Mouse (Mus musculus): Measurements from ENCODE around the gene Pik3r4.

Pik3r4 gene

GRCm38 (mm10) chr9:105696818-105697564 lies 54.2 kb downstream of the Pik3r4 start:
- CTCF ChIA-PET, result no interaction called here

- CTCF ChIA-PET, result no interaction called here
Measured at GRCm38 (mm10) chr9:105697764-105698396, 55.1 kb downstream of the Pik3r4 start.

- CTCF ChIA-PET, result no interaction called here
Measured at GRCm38 (mm10) chr9:105700702-105701101, 57.9 kb downstream of the Pik3r4 start.

GRCm38 (mm10) chr9:105701966-105702365 lies 59.2 kb downstream of the Pik3r4 start:
- CTCF ChIA-PET, result no interaction called here

GRCm38 (mm10) chr9:105704226-105704932 lies 61.6 kb downstream of the Pik3r4 start:
- CTCF ChIA-PET, result interaction anchor here (0.6 kb wide), 1 partner anchor 1630 kb away, joined by 7 read pairs; no protein-coding TSS in a partner anchor

GRCm38 (mm10) chr9:105705011-105705410 lies 62.2 kb downstream of the Pik3r4 start:
- CTCF ChIA-PET, result no interaction called here

GRCm38 (mm10) chr9:105712049-105712448 lies 69.3 kb downstream of the Pik3r4 start:
- CTCF ChIA-PET, result no interaction called here

- CTCF ChIA-PET, result no interaction called here
Measured at GRCm38 (mm10) chr9:105719367-105719766, 76.6 kb downstream of the Pik3r4 start.

- CTCF ChIA-PET, result no interaction called here
Measured at GRCm38 (mm10) chr9:105719851-105720395, 77.1 kb downstream of the Pik3r4 start.

GRCm38 (mm10) chr9:105720430-105720829 lies 77.7 kb downstream of the Pik3r4 start:
- CTCF ChIA-PET, result no interaction called here

GRCm38 (mm10) chr9:105731976-105732375 lies 89.2 kb downstream of the Pik3r4 start:
- CTCF ChIA-PET, result no interaction called here

GRCm38 (mm10) chr9:105734651-105735050 lies 91.9 kb downstream of the Pik3r4 start:
- CTCF ChIA-PET, result no interaction called here

- CTCF ChIA-PET, result no interaction called here
Measured at GRCm38 (mm10) chr9:105735195-105735594, 92.4 kb downstream of the Pik3r4 start.

All from spleen, embryonic (tissue).